Comparison of ENCODE assay signal across 13 mouse cellular contexts in genomic region chr5:129155023-129155901, GRCm38 (mm10). TPM values are rescaled to one million over a fixed set of nuclear protein-coding genes. Genes with fewer than 3 reads are reported as not detected.
DNase-seq lines count a peak whose midpoint lies in the region; ATAC-seq and TF ChIP-seq lines count a peak whose summit lies in the region.
"Had no signal": no experiment of that assay in that cellular context is flagged by ENCODE, and none has a peak within 500 bp of the region (broad histone marks: within the 10 kb centered on the region; RNA-seq: fewer than 3 reads in every experiment).

No protein-coding gene starts in this region.

- peak overlapping the region; percentile 57 for H3K4me3 ChIP-seq in E14TG2a.4 (replicated peaks; ENCODE audit: low read length)
- H3K4me3 ChIP-seq in forebrain, embryonic 10.5 days = peak overlapping the region; percentile 24; the same call in 1 of the 2 replicates
- H3K4me3 ChIP-seq in hindbrain, embryonic 12.5 days = no peak overlapping the region
- no peak overlapping the region for H3K4me3 ChIP-seq in midbrain, embryonic 13.5 days (replicated peaks)

- H3K36me3 ChIP-seq in E14TG2a.4 (ENCODE audit: insufficient read depth, low read length) = no peaks in the 10 kb centered on the region; the same call in 1 of the 2 replicates
- no peaks in the 10 kb centered on the region for H3K36me3 ChIP-seq in forebrain, embryonic 10.5 days (replicated peaks)
- H3K36me3 ChIP-seq in hindbrain, embryonic 12.5 days = no peaks in the 10 kb centered on the region
- no peaks in the 10 kb centered on the region for H3K36me3 ChIP-seq in midbrain, embryonic 13.5 days

- H3K27me3 ChIP-seq in E14TG2a.4 (ENCODE audit: insufficient read depth, low read length) = peaks cover 2% of the 10 kb centered on the region
- H3K27me3 ChIP-seq in forebrain, embryonic 10.5 days (ENCODE audit: poor library complexity, severe bottlenecking) = peaks cover 37% of the 10 kb centered on the region
- H3K27me3 ChIP-seq in hindbrain, embryonic 12.5 days = no peaks in the 10 kb centered on the region; the same call in 1 of the 2 replicates
- H3K27me3 ChIP-seq in midbrain, embryonic 13.5 days = no peaks in the 10 kb centered on the region

- peak overlapping the region; percentile 22; the same call in 1 of the 2 replicates for H3K4me2 ChIP-seq in hindbrain, embryonic 12.5 days (replicated peaks)
- peak overlapping the region; percentile 28 for H3K4me2 ChIP-seq in midbrain, embryonic 13.5 days (replicated peaks)

- no peak overlapping the region for H3K9ac ChIP-seq in hindbrain, embryonic 12.5 days
- H3K9ac ChIP-seq in midbrain, embryonic 13.5 days (replicated peaks) = no peak overlapping the region

- intact Hi-C loops in heart, postnatal 25 days (cut with DNase I) = no loop called here

- peak overlapping the region; percentile 65 for H3K27ac ChIP-seq in forebrain, embryonic 10.5 days
- peak overlapping the region; percentile 73 for H3K27ac ChIP-seq in hindbrain, embryonic 12.5 days
- H3K27ac ChIP-seq in midbrain, embryonic 13.5 days = peak overlapping the region; percentile 86
- H3K27ac ChIP-seq: macrophage had no signal

- no peak for TF ChIP-seq CTCF in E14TG2a.4 (conservative IDR thresholded peaks at IDR 0.05; ENCODE audit: low read length)

- H3K9me3 ChIP-seq in E14TG2a.4 (ENCODE audit: low read length) = peaks cover 1% of the 10 kb centered on the region; the same call in 1 of the 2 replicates
- no peaks in the 10 kb centered on the region for H3K9me3 ChIP-seq in forebrain, embryonic 10.5 days
- H3K9me3 ChIP-seq in hindbrain, embryonic 12.5 days (replicated peaks) = no peaks in the 10 kb centered on the region
- no peaks in the 10 kb centered on the region for H3K9me3 ChIP-seq in midbrain, embryonic 13.5 days

- 62% methylated on average over 14 of the region's 14 CpGs for WGBS in forebrain, embryonic 10.5 days
- WGBS in hindbrain, embryonic 12.5 days = 62% methylated on average over 14 of the region's 14 CpGs
- 65% methylated on average over 14 of the region's 14 CpGs for WGBS in midbrain, embryonic 13.5 days

- DNase-seq in forebrain, embryonic 10.5 days (ENCODE audit: extremely low spot score, low spot score) = no peak
- DNase-seq in left cerebral cortex, adult 8-10 months (ENCODE audit: low spot score in 2 of 2) = no peak
- DNase-seq in adrenal gland, postnatal 10 days = no peak
- DNase-seq in heart, postnatal 25 days (ENCODE audit: low spot score) = no peak
- DNase-seq: cerebellum, postnatal 25 days; kidney, postnatal 10 days; lung, adult 18-20 months had no signal

- peaks cover 84% of the 10 kb centered on the region for H3K4me1 ChIP-seq in E14TG2a.4 (replicated peaks; ENCODE audit: low read depth, low read length)
- peaks cover 44% of the 10 kb centered on the region for H3K4me1 ChIP-seq in forebrain, embryonic 10.5 days
- H3K4me1 ChIP-seq in hindbrain, embryonic 12.5 days = peaks cover 32% of the 10 kb centered on the region
- H3K4me1 ChIP-seq in midbrain, embryonic 13.5 days (replicated peaks) = peaks cover 29% of the 10 kb centered on the region

- no peak for ATAC-seq in hindbrain, embryonic 12.5 days (ENCODE audit: low FRiP score)
- ATAC-seq in midbrain, embryonic 13.5 days = no peak; the same call in 1 of the 2 replicates
- ATAC-seq in erythroblast, adult 5-6 weeks (replicated peaks; ENCODE audit: low FRiP score, poor library complexity, severe bottlenecking) = no peak
- ATAC-seq: activated CD4-positive, CD25-positive, alpha-beta regulatory T cell, adult 4 months had no signal

RNA-seq across cellular contexts. Expression of gene Adgrd1, which starts 58.7 kb away (rescaled TPM):
- 0.02 TPM in 1 of 2 replicates, not detected in the other for polyA plus RNA-seq in forebrain, embryonic 10.5 days (2016; fragmentation: Nextera tagmentation; extraction: Ambion mirVana)
- 0.09 TPM in 2 replicates for polyA plus RNA-seq in hindbrain, embryonic 12.5 days (2016; fragmentation: Nextera tagmentation; extraction: Ambion mirVana)
- polyA plus RNA-seq in midbrain, embryonic 13.5 days (2015; fragmentation: Nextera tagmentation; extraction: Ambion mirVana) = 0.12 and 0.15 TPM in 2 replicates
- not detected in 2 replicates for total RNA-seq in erythroblast, adult 5-6 weeks (2015; ENCODE audit: low replicate concordance)
- total RNA-seq in erythroblast, adult 5-6 weeks (2017; ENCODE audit: low replicate concordance) = 0.09 TPM in 1 of 2 replicates, not detected in the other
- total RNA-seq in left cerebral cortex, adult 8-10 months (2022) = 1 to 10 TPM; 2.0 to 3.1 (median 2.8) TPM
- total RNA-seq in adrenal gland, postnatal 10 days (2021) = 1 to 10 TPM; 6.3 to 7.1 TPM
- 1 to 10 TPM; 5.4 to 5.5 TPM for total RNA-seq in heart, postnatal 25 days (2021)
- polyA plus RNA-seq: macrophage had no signal

Comparison
In these comparisons a context has a peak if more than half of its experiments do, and no peak if none do; other contexts are left out.
1. H3K4me3 ChIP-seq: peak in E14TG2a.4 (single experiment) and forebrain, embryonic 10.5 days (single experiment); none in hindbrain, embryonic 12.5 days (single experiment) and midbrain, embryonic 13.5 days (single experiment).
2. Peak in every context shown above with its lines, with median percentiles within 50 percentile points of each other: H3K27ac ChIP-seq.